Mouse (Mus musculus): ENCODE results near the gene Slc17a5. TPM values are rescaled to one million over a fixed set of nuclear protein-coding genes. Genes with fewer than 3 reads are reported as not detected.

The Slc17a5 gene
- polyA plus RNA-seq (2014; fragmentation: Illumina TruSeq; extraction: RNeasy Lipid Tissue Mini Kit (QIAGEN cat#74804); ENCODE audit: low read depth, low replicate concordance): 5.2 TPM

GRCm38 (mm10) chr9:78587914-78588313 is at the start of gene Slc17a5:
Gene Slc17a5 (minus strand): TSS chr9:78588041.

GRCm38 (mm10) chr9:78615401-78616021 is 27.7 kb upstream of the Slc17a5 start, which contains the start of gene Cd109:
Gene Cd109 (plus strand): TSS chr9:78615546.

GRCm38 (mm10) chr9:78488890-78489420 is 98.9 kb downstream of the Slc17a5 start, which contains the start of gene Eef1a1:
Gene Eef1a1 (minus strand): TSS chr9:78489151.

Other genes with a start within 250 kb of the Slc17a5 start
- not detected for gene Gsta2, start 232.3 kb downstream of the Slc17a5 start, polyA plus RNA-seq (2014; fragmentation: Illumina TruSeq; extraction: RNeasy Lipid Tissue Mini Kit (QIAGEN cat#74804); ENCODE audit: low read depth, low replicate concordance)
- not detected for gene Dppa5a, start 219.9 kb downstream of the Slc17a5 start, polyA plus RNA-seq (2014; fragmentation: Illumina TruSeq; extraction: RNeasy Lipid Tissue Mini Kit (QIAGEN cat#74804); ENCODE audit: low read depth, low replicate concordance)
- gene Ooep, start 209.3 kb downstream of the Slc17a5 start, polyA plus RNA-seq (2014; fragmentation: Illumina TruSeq; extraction: RNeasy Lipid Tissue Mini Kit (QIAGEN cat#74804); ENCODE audit: low read depth, low replicate concordance): not detected
- gene Ddx43, start 192.3 kb downstream of the Slc17a5 start, polyA plus RNA-seq (2014; fragmentation: Illumina TruSeq; extraction: RNeasy Lipid Tissue Mini Kit (QIAGEN cat#74804); ENCODE audit: low read depth, low replicate concordance): not detected
- 0.58 TPM for gene Cgas, start 144.8 kb downstream of the Slc17a5 start, polyA plus RNA-seq (2014; fragmentation: Illumina TruSeq; extraction: RNeasy Lipid Tissue Mini Kit (QIAGEN cat#74804); ENCODE audit: low read depth, low replicate concordance)
- 30.0 TPM for gene Mto1, start 139.8 kb downstream of the Slc17a5 start, polyA plus RNA-seq (2014; fragmentation: Illumina TruSeq; extraction: RNeasy Lipid Tissue Mini Kit (QIAGEN cat#74804); ENCODE audit: low read depth, low replicate concordance)
- not detected for gene Gm17324, start 139.3 kb downstream of the Slc17a5 start, polyA plus RNA-seq (2014; fragmentation: Illumina TruSeq; extraction: RNeasy Lipid Tissue Mini Kit (QIAGEN cat#74804); ENCODE audit: low read depth, low replicate concordance)
- gene Eef1a1, start 98.9 kb downstream of the Slc17a5 start, polyA plus RNA-seq (2014; fragmentation: Illumina TruSeq; extraction: RNeasy Lipid Tissue Mini Kit (QIAGEN cat#74804); ENCODE audit: low read depth, low replicate concordance): 1,325 TPM
- 1.1 TPM for gene Cd109, start 27.5 kb upstream of the Slc17a5 start, polyA plus RNA-seq (2014; fragmentation: Illumina TruSeq; extraction: RNeasy Lipid Tissue Mini Kit (QIAGEN cat#74804); ENCODE audit: low read depth, low replicate concordance)